Mouse (Mus musculus): ENCODE measurements around the gene Pkd1l1.
A peak's percentile ranks its signal among the peaks of the same experiment; 100 is the strongest.

The Pkd1l1 gene

GRCm38 (mm10) chr11:8942446-8942845 lies 30.6 kb downstream of the Pkd1l1 start:
- no peak for DNase-seq (ENCODE audit: low spot score in 2 of 2)

GRCm38 (mm10) chr11:8936431-8937110 lies 36.5 kb downstream of the Pkd1l1 start:
- no peak for DNase-seq (ENCODE audit: low spot score in 2 of 2)

- DNase-seq (ENCODE audit: low spot score in 2 of 2) = no peak
These were observed 56.9 kb downstream of the Pkd1l1 start for GRCm38 (mm10) chr11:8916081-8916671.

- DNase-seq (ENCODE audit: low spot score in 2 of 2) = no peak
These were observed 90.3 kb downstream of the Pkd1l1 start for GRCm38 (mm10) chr11:8882793-8883192.

- DNase-seq (ENCODE audit: low spot score in 2 of 2) = no peak
These were observed 91.5 kb downstream of the Pkd1l1 start for GRCm38 (mm10) chr11:8881521-8881920.

- no peak for DNase-seq (ENCODE audit: low spot score in 2 of 2)
These were observed 103.0 kb downstream of the Pkd1l1 start for GRCm38 (mm10) chr11:8870115-8870514.

- no peak for DNase-seq (ENCODE audit: low spot score in 2 of 2)
These were observed 107.0 kb downstream of the Pkd1l1 start for GRCm38 (mm10) chr11:8866021-8866420.

GRCm38 (mm10) chr11:8863955-8864675 lies 109.0 kb downstream of the Pkd1l1 start:
- DNase-seq (ENCODE audit: low spot score in 2 of 2) = peak in 1 of 2 experiments; percentile 38

- DNase-seq (ENCODE audit: low spot score in 2 of 2) = no peak
These were observed 110.6 kb downstream of the Pkd1l1 start for GRCm38 (mm10) chr11:8862426-8862825.

GRCm38 (mm10) chr11:8861978-8862377 lies 111.1 kb downstream of the Pkd1l1 start:
- no peak for DNase-seq (ENCODE audit: low spot score in 2 of 2)

GRCm38 (mm10) chr11:8860878-8861277 lies 112.2 kb downstream of the Pkd1l1 start:
- DNase-seq (ENCODE audit: low spot score in 2 of 2) = no peak

GRCm38 (mm10) chr11:8859868-8860267 lies 113.2 kb downstream of the Pkd1l1 start:
- DNase-seq (ENCODE audit: low spot score in 2 of 2) = peak; percentile 17 to 51

GRCm38 (mm10) chr11:8859041-8859440 lies 114.0 kb downstream of the Pkd1l1 start:
- DNase-seq (ENCODE audit: low spot score in 2 of 2) = no peak

- no peak for DNase-seq (ENCODE audit: low spot score in 2 of 2)
These were observed 116.9 kb downstream of the Pkd1l1 start for GRCm38 (mm10) chr11:8856125-8856524.

GRCm38 (mm10) chr11:8848049-8848448 lies 125.0 kb downstream of the Pkd1l1 start:
- no peak for DNase-seq (ENCODE audit: low spot score in 2 of 2)

- DNase-seq (ENCODE audit: low spot score in 2 of 2) = no peak
These were observed 125.4 kb downstream of the Pkd1l1 start for GRCm38 (mm10) chr11:8847627-8848026.

- DNase-seq (ENCODE audit: low spot score in 2 of 2) = no peak
These were observed 136.9 kb downstream of the Pkd1l1 start for GRCm38 (mm10) chr11:8836176-8836575.

- DNase-seq (ENCODE audit: low spot score in 2 of 2) = no peak
These were observed 138.9 kb downstream of the Pkd1l1 start for GRCm38 (mm10) chr11:8834121-8834520.

GRCm38 (mm10) chr11:8830551-8830950 lies 142.5 kb downstream of the Pkd1l1 start:
- no peak for DNase-seq (ENCODE audit: low spot score in 2 of 2)

GRCm38 (mm10) chr11:8829561-8829960 lies 143.5 kb downstream of the Pkd1l1 start:
- DNase-seq (ENCODE audit: low spot score in 2 of 2) = no peak

GRCm38 (mm10) chr11:8828836-8829526 lies 144.1 kb downstream of the Pkd1l1 start:
- DNase-seq (ENCODE audit: low spot score in 2 of 2) = no peak

GRCm38 (mm10) chr11:8826609-8827008 lies 146.5 kb downstream of the Pkd1l1 start:
- DNase-seq (ENCODE audit: low spot score in 2 of 2) = no peak
